Mouse (Mus musculus): ENCODE measurements around the gene Iqsec1. TPM values are rescaled to one million over a fixed set of nuclear protein-coding genes. Genes with fewer than 3 reads are reported as not detected.

Gene Iqsec1
- total and polyA plus RNA-seq, 2 experiments from 2014 or later = 29.0 to 175 TPM

- no peak for TF ChIP-seq CTCF (IDR thresholded peaks at IDR 0.05; ENCODE audit: low read depth)
- Histone ChIP-seq H3K36me3 (ENCODE audit: insufficient read depth, low read length) (no peaks in the 10 kb centered on the region), H3K27me3 (ENCODE audit: insufficient read depth, low read length) (no peaks in the 10 kb centered on the region), H3K9me3 (ENCODE audit: low read length) (no peaks in the 10 kb centered on the region), H3K4me2 (ENCODE audit: low read depth, low read length) (no peak overlapping the region), H3K4me1 (ENCODE audit: insufficient read depth, low read length) (peaks cover 13% of the 10 kb centered on the region; the same call in 1 of the 2 replicates), H3K27ac (no peak overlapping the region), H3K9ac (replicated peaks; ENCODE audit: low read length) (no peak overlapping the region), H3K4me3 (ENCODE audit: low read length) (no peak overlapping the region)
- WGBS = 89% methylated on average over 1 of the region's 1 CpGs
- no peak for DNase-seq (ENCODE audit: low spot score)
- ATAC-seq = no peak
Measured at GRCm38 (mm10) chr6:90775606-90776005, 212.9 kb downstream of the Iqsec1 start.

- DNase-seq (ENCODE audit: low spot score) (peak; percentile 72), ATAC-seq (peak; percentile 79)
- no peaks in the 10 kb centered on the region for H3K9me3 ChIP-seq (ENCODE audit: low read length)
- H3K27ac ChIP-seq = peak overlapping the region; percentile 8; the same call in 1 of the 2 replicates
- no peak overlapping the region for H3K4me2 ChIP-seq (ENCODE audit: low read depth, low read length)
- TF ChIP-seq CTCF (IDR thresholded peaks at IDR 0.05; ENCODE audit: low read depth) = no peak
- 0 out of 2 replicates have a peak, but pooled peaks cover 2% of the 10 kb centered on the region for H3K4me1 ChIP-seq (ENCODE audit: insufficient read depth, low read length)
- H3K36me3 ChIP-seq (ENCODE audit: insufficient read depth, low read length) = no peaks in the 10 kb centered on the region
- no peak overlapping the region for H3K4me3 ChIP-seq (ENCODE audit: low read length)
- no peaks in the 10 kb centered on the region for H3K27me3 ChIP-seq (ENCODE audit: insufficient read depth, low read length)
- no peak overlapping the region for H3K9ac ChIP-seq (replicated peaks; ENCODE audit: low read length)
Measured at GRCm38 (mm10) chr6:90773811-90774233, 214.7 kb downstream of the Iqsec1 start.

GRCm38 (mm10) chr6:90772120-90772519, 216.4 kb downstream of the Iqsec1 start:
- DNase-seq (ENCODE audit: low spot score) (no peak), ATAC-seq (no peak)
- no peak overlapping the region for H3K9ac ChIP-seq (replicated peaks; ENCODE audit: low read length)
- no peak overlapping the region for H3K4me3 ChIP-seq (ENCODE audit: low read length)
- 84% methylated on average over 5 of the region's 5 CpGs for WGBS
- H3K36me3 ChIP-seq (ENCODE audit: insufficient read depth, low read length) = no peaks in the 10 kb centered on the region
- TF ChIP-seq CTCF (IDR thresholded peaks at IDR 0.05; ENCODE audit: low read depth) = no peak
- H3K9me3 ChIP-seq (ENCODE audit: low read length) = no peaks in the 10 kb centered on the region
- no peak overlapping the region for H3K27ac ChIP-seq
- no peak overlapping the region for H3K4me2 ChIP-seq (ENCODE audit: low read depth, low read length)
- no peaks in the 10 kb centered on the region for H3K4me1 ChIP-seq (ENCODE audit: insufficient read depth, low read length)
- no peaks in the 10 kb centered on the region for H3K27me3 ChIP-seq (ENCODE audit: insufficient read depth, low read length)

- no peak for TF ChIP-seq CTCF (IDR thresholded peaks at IDR 0.05; ENCODE audit: low read depth)
- DNase-seq (ENCODE audit: low spot score) (no peak), ATAC-seq (no peak)
- Histone ChIP-seq H3K9me3 (ENCODE audit: low read length) (no peaks in the 10 kb centered on the region), H3K27me3 (ENCODE audit: insufficient read depth, low read length) (no peaks in the 10 kb centered on the region), H3K36me3 (ENCODE audit: insufficient read depth, low read length) (no peaks in the 10 kb centered on the region), H3K4me1 (ENCODE audit: insufficient read depth, low read length) (peaks cover 14% of the 10 kb centered on the region), H3K9ac (replicated peaks; ENCODE audit: low read length) (no peak overlapping the region), H3K4me3 (ENCODE audit: low read length) (no peak overlapping the region), H3K4me2 (ENCODE audit: low read depth, low read length) (no peak overlapping the region), H3K27ac (no peak overlapping the region)
- WGBS = 68% methylated on average over 2 of the region's 2 CpGs
Measured at GRCm38 (mm10) chr6:90768526-90768925, 220.0 kb downstream of the Iqsec1 start.

- Histone ChIP-seq H3K4me2 (ENCODE audit: low read depth, low read length) (no peak overlapping the region), H3K27me3 (ENCODE audit: insufficient read depth, low read length) (no peaks in the 10 kb centered on the region), H3K9ac (replicated peaks; ENCODE audit: low read length) (no peak overlapping the region), H3K4me1 (ENCODE audit: insufficient read depth, low read length) (peaks cover 15% of the 10 kb centered on the region), H3K27ac (no peak overlapping the region), H3K4me3 (ENCODE audit: low read length) (no peak overlapping the region), H3K9me3 (ENCODE audit: low read length) (no peaks in the 10 kb centered on the region), H3K36me3 (ENCODE audit: insufficient read depth, low read length) (no peaks in the 10 kb centered on the region)
- DNase-seq (ENCODE audit: low spot score) (no peak), ATAC-seq (no peak)
- 93% methylated on average over 1 of the region's 1 CpGs for WGBS
- TF ChIP-seq CTCF (IDR thresholded peaks at IDR 0.05; ENCODE audit: low read depth) = no peak
Measured at GRCm38 (mm10) chr6:90767874-90768273, 220.6 kb downstream of the Iqsec1 start.

GRCm38 (mm10) chr6:90764753-90765152, 223.7 kb downstream of the Iqsec1 start:
- H3K27ac ChIP-seq = peak overlapping the region; percentile 74
- no peak overlapping the region for H3K9ac ChIP-seq (replicated peaks; ENCODE audit: low read length)
- no peaks in the 10 kb centered on the region for H3K9me3 ChIP-seq (ENCODE audit: low read length)
- no peak overlapping the region for H3K4me2 ChIP-seq (ENCODE audit: low read depth, low read length)
- DNase-seq (ENCODE audit: low spot score) (no peak), ATAC-seq (no peak)
- H3K4me1 ChIP-seq (ENCODE audit: insufficient read depth, low read length) = peaks cover 26% of the 10 kb centered on the region
- no peak overlapping the region for H3K4me3 ChIP-seq (ENCODE audit: low read length)
- WGBS = 27% methylated on average over 2 of the region's 2 CpGs
- H3K36me3 ChIP-seq (ENCODE audit: insufficient read depth, low read length) = no peaks in the 10 kb centered on the region
- no peak for TF ChIP-seq CTCF (IDR thresholded peaks at IDR 0.05; ENCODE audit: low read depth)
- no peaks in the 10 kb centered on the region for H3K27me3 ChIP-seq (ENCODE audit: insufficient read depth, low read length)

- H3K27me3 ChIP-seq (ENCODE audit: insufficient read depth, low read length) = no peaks in the 10 kb centered on the region
- WGBS = 24% methylated on average over 18 of the region's 18 CpGs
- H3K4me3 ChIP-seq (ENCODE audit: low read length) = no peak overlapping the region
- peak overlapping the region; percentile 74 for H3K27ac ChIP-seq
- ATAC-seq = peak; percentile 78
- H3K4me1 ChIP-seq (ENCODE audit: insufficient read depth, low read length) = peaks cover 27% of the 10 kb centered on the region
- H3K9me3 ChIP-seq (ENCODE audit: low read length) = no peaks in the 10 kb centered on the region
- H3K4me2 ChIP-seq (ENCODE audit: low read depth, low read length) = no peak overlapping the region
- H3K9ac ChIP-seq (replicated peaks; ENCODE audit: low read length) = 0 out of 2 replicates have a peak overlapping the region, but pooled peaks have one; percentile 17
- peak; percentile 74 for DNase-seq (ENCODE audit: low spot score)
- no peaks in the 10 kb centered on the region for H3K36me3 ChIP-seq (ENCODE audit: insufficient read depth, low read length)
- no peak; the same call in 1 of the 2 replicates for TF ChIP-seq CTCF (IDR thresholded peaks at IDR 0.05; ENCODE audit: low read depth)
Measured at GRCm38 (mm10) chr6:90763959-90764591, 224.4 kb downstream of the Iqsec1 start.

All from hindbrain, postnatal 0 days (tissue).